Mouse (Mus musculus) midbrain, postnatal 0 days (tissue): ENCODE data around the gene Sf3a1. TPM values are rescaled to one million over a fixed set of nuclear protein-coding genes. Genes with fewer than 3 reads are reported as not detected.

Source experiments
- ATAC-seq: fragments of 200-750 bp; cut with Nextera tagmentation; 2 replicates; pipeline ENCODE4 v1.8.0; 2017; ENCODE audit warnings: moderate number of reproducible peaks, mild to moderate bottlenecking, moderate TSS enrichment, moderate library complexity; ENCODE audit not compliant: low FRiP score
- DNase-seq: peaks from one replicate; pipeline ENCODE4 v3.0.0-alpha.2; 2015; ENCODE audit warnings: low spot score
- H3K27ac ChIP-seq: fragments of 300-500 bp; sonication (generic); 2 replicates; pipeline ENCODE4 v1.5.1; 2014; ENCODE audit warnings: low read depth, mild to moderate bottlenecking, low read length, mixed read lengths
- H3K27me3 ChIP-seq: fragments of 300-500 bp; sonication (generic); 2 replicates; pipeline ENCODE4 v1.6.1; 2014; ENCODE audit warnings: low read length, control low read depth, mixed read lengths; ENCODE audit not compliant: insufficient read depth
- H3K36me3 ChIP-seq: fragments of 300-500 bp; sonication (generic); 2 replicates; pipeline ENCODE4 v1.6.1; 2014; ENCODE audit warnings: low read length, control low read depth, mixed read lengths; ENCODE audit not compliant: insufficient read depth
- H3K4me1 ChIP-seq: fragments of 300-500 bp; sonication (generic); 2 replicates; pipeline ENCODE4 v1.6.1; 2014; ENCODE audit warnings: mild to moderate bottlenecking, control low read depth, antibody characterized with exemption, low read length, mixed read lengths; ENCODE audit not compliant: insufficient read depth
- H3K4me2 ChIP-seq: fragments of 300-500 bp; sonication (generic); 2 replicates; pipeline ENCODE4 v1.6.1; 2014; ENCODE audit warnings: low read depth, mild to moderate bottlenecking, low read length, mixed read lengths; ENCODE audit not compliant: poor library complexity, severe bottlenecking
- H3K4me3 ChIP-seq: fragments of 300-500 bp; sonication (generic); 2 replicates; pipeline ENCODE4 v1.5.1; 2014; ENCODE audit warnings: low read depth, mild to moderate bottlenecking, low read length, moderate library complexity
- H3K9ac ChIP-seq: fragments of 300-500 bp; sonication (generic); replicated peaks from 2 replicates; pipeline ENCODE4 v1.6.1; 2014; ENCODE audit warnings: mild to moderate bottlenecking, low read length, moderate library complexity, mixed read lengths; ENCODE audit not compliant: poor library complexity, severe bottlenecking
- H3K9me3 ChIP-seq: fragments of 300-500 bp; sonication (generic); 2 replicates; pipeline ENCODE4 v1.6.1; 2016; ENCODE audit warnings: low read length, control low read depth
- CTCF ChIP-seq: IDR thresholded peaks from 2 replicates; pipeline ENCODE4 v1.5.1; 2016; ENCODE audit warnings: antibody characterized with exemption, mild to moderate bottlenecking
- WGBS: fragments of 180-500 bp; shearing (Covaris S2); extraction: QIAGEN DNeasy Blood & Tissue Kit; methylation state at CpG from one replicate; pipeline ENCODE4 v1.1.7; 2014; 5-methylcytosine and 5-hydroxymethylcytosine counted together
- polyA plus RNA-seq: library from polyadenylated mRNA; unstranded; fragments of >200 nt; fragmentation: Nextera tagmentation; extraction: Ambion mirVana; gene quantifications from 2 replicates; pipeline ENCODE4 v1.2.1, GENCODE M21; 2015
- total RNA-seq: library from RNA; depleted of rRNA; stranded (reverse); fragments of >200 nt; gene quantifications from 2 replicates; pipeline ENCODE4 v1.2.3, GENCODE M21; 2014

Gene Sf3a1
- total and polyA plus RNA-seq, 2 experiments from 2014 or later, result 37.3 to 49.6 TPM

DNA sequence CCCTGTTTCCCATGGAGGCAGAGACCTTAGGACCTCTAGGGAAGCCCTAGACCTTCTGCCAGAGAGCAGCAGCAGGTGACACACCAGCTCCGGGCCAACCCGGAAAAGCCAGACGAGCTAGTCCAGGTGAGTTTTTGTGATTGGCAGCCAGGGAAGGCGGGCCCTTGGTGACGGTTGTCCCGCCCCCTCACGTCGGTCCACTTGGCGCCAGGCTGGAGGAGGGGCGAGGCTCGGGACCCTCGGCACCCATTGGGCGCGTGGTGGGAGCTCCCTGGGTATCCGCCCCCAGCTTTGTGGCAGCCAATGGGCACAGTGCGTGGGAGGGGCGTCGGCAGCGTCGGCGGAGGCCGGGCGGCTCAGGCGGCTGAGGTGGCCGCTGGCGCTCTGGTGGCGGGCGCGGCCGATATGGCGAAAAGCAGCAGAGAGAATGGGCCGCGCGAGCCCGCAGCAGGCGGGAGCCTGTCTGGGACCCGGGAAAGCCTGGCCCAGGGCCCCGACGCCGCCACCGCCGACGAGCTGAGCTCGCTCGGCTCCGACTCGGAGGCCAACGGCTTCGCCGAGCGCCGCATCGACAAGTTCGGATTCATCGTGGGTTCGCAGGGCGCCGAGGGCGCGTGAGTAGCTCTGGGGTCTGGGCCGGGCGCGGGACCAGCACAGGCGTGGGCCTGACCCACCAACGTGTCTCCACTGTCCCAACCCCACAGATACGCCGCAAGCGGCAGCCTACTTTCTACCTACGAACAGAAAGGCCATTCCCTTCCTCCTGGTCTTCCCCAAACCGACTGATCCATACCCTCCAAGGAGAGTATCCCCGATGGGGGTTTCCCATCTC, 26.6 kb downstream of the Sf3a1 start, which contains the start of gene Tbc1d10a:
Gene Tbc1d10a, plus strand, starts transcription at position 304 of the 832 bp plus-strand sequence.
- WGBS, result under 1% methylated on average over 71 of the region's 71 CpGs
- DNase-seq (peak; percentile 99), ATAC-seq (peak; percentile 99)
- peak within 1 kb of the TSS; percentile 84 for H3K9ac ChIP-seq
- H3K4me1 ChIP-seq, result peaks cover 8% of the 10 kb centered on the region
- H3K9me3 ChIP-seq, result no peaks in the 10 kb centered on the region
- H3K4me3 ChIP-seq, result peak within 1 kb of the TSS; percentile 93
- no peak for TF ChIP-seq CTCF
- peak within 1 kb of the TSS; percentile 76 for H3K27ac ChIP-seq
- H3K27me3 ChIP-seq, result no peaks in the 10 kb centered on the region
- H3K4me2 ChIP-seq, result peak within 1 kb of the TSS; percentile 66
- peaks cover 4% of the 10 kb centered on the region for H3K36me3 ChIP-seq

DNA sequence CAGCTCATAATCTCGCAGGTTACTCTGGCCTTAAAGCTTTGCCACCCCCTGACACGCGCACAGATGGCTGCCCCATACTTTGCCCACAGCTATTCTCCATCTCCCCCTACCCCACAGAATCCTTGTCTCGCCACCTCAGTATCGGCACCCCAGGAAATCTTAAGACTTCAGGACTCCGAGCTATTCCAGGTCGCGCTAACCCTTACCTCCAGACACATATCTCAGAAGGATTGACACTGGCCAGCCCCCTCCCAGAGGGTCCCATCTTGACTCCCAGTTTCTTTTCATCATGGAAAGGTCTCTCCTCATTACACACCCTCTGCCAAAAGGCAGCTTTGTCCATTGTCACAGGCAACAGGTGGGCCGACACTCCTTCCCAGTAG, 27.2 kb downstream of the Sf3a1 start:
- peaks cover 8% of the 10 kb centered on the region for H3K4me1 ChIP-seq
- no peaks in the 10 kb centered on the region for H3K27me3 ChIP-seq
- WGBS, result 13% methylated on average over 9 of the region's 9 CpGs
- DNase-seq (no peak), ATAC-seq (no peak)
- H3K27ac ChIP-seq, result no peak overlapping the region
- peak overlapping the region; percentile 66 for H3K4me2 ChIP-seq
- TF ChIP-seq CTCF, result no peak
- no peaks in the 10 kb centered on the region for H3K36me3 ChIP-seq
- H3K4me3 ChIP-seq, result peak overlapping the region; percentile 93
- peak overlapping the region; percentile 84 for H3K9ac ChIP-seq
- H3K9me3 ChIP-seq, result no peaks in the 10 kb centered on the region

DNA sequence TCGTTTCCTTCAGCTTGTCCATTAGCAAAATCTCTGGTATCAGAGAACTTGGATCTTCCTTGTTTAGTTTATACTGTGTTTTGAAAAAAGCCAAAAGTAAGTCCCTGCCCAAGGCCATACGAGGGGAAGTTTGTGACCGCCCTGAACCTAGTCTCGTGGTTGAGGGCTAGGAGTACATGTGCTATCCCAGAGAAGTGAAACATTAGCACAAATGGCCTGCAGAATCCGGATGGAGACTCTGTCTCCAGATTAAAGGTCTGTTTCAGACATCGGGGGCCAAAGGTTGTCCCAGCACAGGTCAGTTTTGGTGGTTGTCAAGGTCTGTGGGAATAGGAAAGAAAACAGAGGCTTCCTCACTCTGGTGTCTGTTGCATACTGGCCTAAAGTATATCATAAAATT, 29.0 kb downstream of the Sf3a1 start:
- no peak for DNase-seq
- H3K27me3 ChIP-seq, result no peaks in the 10 kb centered on the region
- WGBS, result 89% methylated on average over 6 of the region's 6 CpGs
- TF ChIP-seq CTCF, result no peak
- no peak for ATAC-seq
- no peaks in the 10 kb centered on the region for H3K9me3 ChIP-seq
- no peaks in the 10 kb centered on the region for H3K36me3 ChIP-seq
- H3K9ac ChIP-seq, result no peak overlapping the region
- no peak overlapping the region for H3K27ac ChIP-seq
- H3K4me3 ChIP-seq, result no peak overlapping the region
- H3K4me2 ChIP-seq, result no peak overlapping the region
- H3K4me1 ChIP-seq, result peaks cover 14% of the 10 kb centered on the region

GRCm38 (mm10) chr11:4190677-4191076, 30.5 kb downstream of the Sf3a1 start:
- no peak overlapping the region for H3K4me3 ChIP-seq
- H3K27ac ChIP-seq, result no peak overlapping the region
- DNase-seq (no peak), ATAC-seq (no peak)
- no peak for TF ChIP-seq CTCF
- no peaks in the 10 kb centered on the region for H3K9me3 ChIP-seq
- H3K9ac ChIP-seq, result no peak overlapping the region
- no peaks in the 10 kb centered on the region for H3K27me3 ChIP-seq
- H3K4me1 ChIP-seq, result peaks cover 14% of the 10 kb centered on the region
- WGBS, result 74% methylated on average over 3 of the region's 3 CpGs
- H3K36me3 ChIP-seq, result no peaks in the 10 kb centered on the region
- no peak overlapping the region for H3K4me2 ChIP-seq

DNA sequence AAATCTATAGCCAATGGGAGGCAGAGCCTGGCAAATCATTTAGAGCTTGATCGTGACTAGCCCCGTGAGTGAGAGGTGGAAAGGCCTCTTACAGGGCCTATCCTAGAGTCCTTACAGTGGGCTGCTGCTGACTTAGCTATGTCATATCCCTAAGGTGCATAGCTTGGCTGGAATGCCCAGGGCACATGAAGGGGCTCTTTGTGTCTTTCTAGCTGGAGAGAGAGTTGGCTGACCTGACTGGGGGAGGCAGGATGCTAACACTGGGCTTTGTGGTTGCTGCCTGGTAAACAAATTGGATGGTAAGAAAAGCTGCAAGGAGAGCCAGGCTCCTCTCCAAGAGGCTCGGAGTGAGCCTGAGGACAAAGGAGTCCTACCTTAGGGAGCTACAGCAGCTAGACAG, 32.6 kb downstream of the Sf3a1 start:
- peak; percentile 17 for DNase-seq
- Histone ChIP-seq H3K4me3 (no peak overlapping the region), H3K36me3 (no peaks in the 10 kb centered on the region), H3K9me3 (no peaks in the 10 kb centered on the region), H3K4me1 (peaks cover 9% of the 10 kb centered on the region; the same call in 1 of the 2 replicates), H3K27ac (0 out of 2 replicates have a peak overlapping the region, but pooled peaks have one; percentile 6), H3K4me2 (no peak overlapping the region), H3K9ac (no peak overlapping the region), H3K27me3 (no peaks in the 10 kb centered on the region)
- no peak for TF ChIP-seq CTCF
- WGBS, result 83% methylated on average over 3 of the region's 3 CpGs
- no peak for ATAC-seq

DNA sequence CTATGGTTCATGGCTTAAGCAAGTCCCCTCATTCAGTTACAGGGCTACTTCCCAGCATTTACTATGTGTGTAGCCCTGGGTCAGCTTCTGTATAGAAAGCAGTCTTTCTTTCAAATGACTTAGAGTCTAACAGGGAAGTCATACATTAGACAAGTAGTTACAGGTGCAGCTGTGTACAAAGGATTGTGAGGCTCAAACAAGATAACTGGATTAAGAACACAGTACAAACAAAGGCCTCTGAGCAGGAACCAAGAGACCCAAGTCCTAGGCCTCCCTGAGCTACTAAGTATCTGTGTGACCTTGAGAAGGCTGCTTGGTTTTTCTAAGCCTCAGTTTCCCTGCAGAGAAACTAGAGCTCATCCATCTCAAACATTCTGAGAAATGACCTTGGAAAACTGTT, 33.3 kb downstream of the Sf3a1 start:
- no peak overlapping the region for H3K9ac ChIP-seq
- no peak overlapping the region for H3K4me2 ChIP-seq
- no peak overlapping the region for H3K4me3 ChIP-seq
- no peak overlapping the region for H3K27ac ChIP-seq
- DNase-seq (no peak), ATAC-seq (no peak)
- H3K4me1 ChIP-seq, result peaks cover 5% of the 10 kb centered on the region; the same call in 1 of the 2 replicates
- no peaks in the 10 kb centered on the region for H3K36me3 ChIP-seq
- no peaks in the 10 kb centered on the region for H3K9me3 ChIP-seq
- no peaks in the 10 kb centered on the region for H3K27me3 ChIP-seq
- no peak for TF ChIP-seq CTCF
